Mouse (Mus musculus): ENCODE results near the gene Grin2c. TPM values are rescaled to one million over a fixed set of nuclear protein-coding genes. Genes with fewer than 3 reads are reported as not detected.

Grin2c gene
- polyA plus RNA-seq, 1 experiment from 2014 or later, result not detected

GRCm38 (mm10) chr11:115279726-115280125 lies 12.7 kb upstream of the Grin2c start:
- no peak overlapping the region for H3K9ac ChIP-seq (ENCODE audit: low read depth, low read length)
- no peak overlapping the region for H3K4me2 ChIP-seq (replicated peaks; ENCODE audit: low read depth)
- peaks cover 3% of the 10 kb centered on the region; the same call in 1 of the 2 replicates for H3K4me1 ChIP-seq (replicated peaks; ENCODE audit: control insufficient read depth, insufficient read depth, low read length)
- TF ChIP-seq CTCF (IDR thresholded peaks at IDR 0.05; ENCODE audit: low read depth), result 0 out of 2 replicates have a peak, but pooled peaks have one; percentile 9
- no peaks in the 10 kb centered on the region for H3K9me3 ChIP-seq (ENCODE audit: control insufficient read depth)
- H3K27ac ChIP-seq (ENCODE audit: low read depth, low read length), result no peak overlapping the region
- H3K36me3 ChIP-seq (ENCODE audit: control insufficient read depth, insufficient read depth), result no peaks in the 10 kb centered on the region; the same call in 1 of the 2 replicates
- H3K4me3 ChIP-seq (ENCODE audit: low read depth, low read length), result no peak overlapping the region
- WGBS, result 65% methylated on average over 1 of the region's 1 CpGs
- H3K27me3 ChIP-seq (replicated peaks; ENCODE audit: control insufficient read depth, insufficient read depth, low read length), result no peaks in the 10 kb centered on the region
- ATAC-seq, result no peak

GRCm38 (mm10) chr11:115278176-115278575 lies 11.1 kb upstream of the Grin2c start:
- H3K4me3 ChIP-seq (ENCODE audit: low read depth, low read length), result no peak overlapping the region

DNA sequence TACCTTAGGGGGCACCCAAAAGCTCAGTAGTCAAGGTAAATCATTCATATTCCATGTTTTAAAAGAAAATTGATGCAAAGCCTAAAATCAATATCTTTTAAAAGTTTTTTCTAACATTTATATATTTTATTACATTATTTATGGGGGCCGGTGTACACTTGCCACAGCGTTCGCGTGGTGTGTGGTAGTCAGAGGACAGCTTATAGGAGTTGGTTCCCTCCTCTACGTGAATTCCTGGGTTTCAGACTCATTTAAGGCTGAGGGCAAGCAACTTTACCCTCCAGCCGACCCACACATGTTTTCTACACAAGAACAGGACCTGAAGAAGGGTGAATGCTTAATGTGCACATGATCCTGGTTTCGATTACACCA lies 10.5 kb upstream of the Grin2c start:
- no peak for TF ChIP-seq CTCF (IDR thresholded peaks at IDR 0.05; ENCODE audit: low read depth)
- ATAC-seq, result no peak

More at GRCm38 (mm10) chr11:115278176-115278575, 11.1 kb upstream of the Grin2c start:
- peaks cover 3% of the 10 kb centered on the region; the same call in 1 of the 2 replicates for H3K4me1 ChIP-seq (replicated peaks; ENCODE audit: control insufficient read depth, insufficient read depth, low read length)
- TF ChIP-seq CTCF (IDR thresholded peaks at IDR 0.05; ENCODE audit: low read depth), result no peak
- 63% methylated on average over 6 of the region's 6 CpGs for WGBS
- H3K36me3 ChIP-seq (ENCODE audit: control insufficient read depth, insufficient read depth), result no peaks in the 10 kb centered on the region
- 0 out of 2 replicates have a peak overlapping the region, but pooled peaks have one; percentile 1 for H3K9ac ChIP-seq (ENCODE audit: low read depth, low read length)
- peak overlapping the region; percentile 66 for H3K4me2 ChIP-seq (replicated peaks; ENCODE audit: low read depth)
- H3K27me3 ChIP-seq (replicated peaks; ENCODE audit: control insufficient read depth, insufficient read depth, low read length), result no peaks in the 10 kb centered on the region
- H3K9me3 ChIP-seq (ENCODE audit: control insufficient read depth), result no peaks in the 10 kb centered on the region
- no peak overlapping the region for H3K27ac ChIP-seq (ENCODE audit: low read depth, low read length)
- ATAC-seq, result no peak

GRCm38 (mm10) chr11:115276780-115277603 lies 9.9 kb upstream of the Grin2c start, which contains the start of gene Fdxr:
TSS of gene Fdxr (minus strand) at chr11:115277050.
- H3K9ac ChIP-seq (ENCODE audit: low read depth, low read length), result peak within 1 kb of the TSS; percentile 54
- H3K9me3 ChIP-seq (ENCODE audit: control insufficient read depth), result no peaks in the 10 kb centered on the region
- peak within 1 kb of the TSS; percentile 96 for H3K4me2 ChIP-seq (replicated peaks; ENCODE audit: low read depth)
- H3K27ac ChIP-seq (ENCODE audit: low read depth, low read length), result peak within 1 kb of the TSS; percentile 75
- H3K4me3 ChIP-seq (ENCODE audit: low read depth, low read length), result peak within 1 kb of the TSS; percentile 60
- H3K27me3 ChIP-seq (replicated peaks; ENCODE audit: control insufficient read depth, insufficient read depth, low read length), result no peaks in the 10 kb centered on the region
- TF ChIP-seq CTCF (IDR thresholded peaks at IDR 0.05; ENCODE audit: low read depth), result peak; percentile 36
- peak; percentile 97 for ATAC-seq
- under 1% methylated on average over 42 of the region's 42 CpGs for WGBS
- H3K4me1 ChIP-seq (replicated peaks; ENCODE audit: control insufficient read depth, insufficient read depth, low read length), result peaks cover 3% of the 10 kb centered on the region; the same call in 1 of the 2 replicates
- H3K36me3 ChIP-seq (ENCODE audit: control insufficient read depth, insufficient read depth), result peaks cover 2% of the 10 kb centered on the region; the same call in 1 of the 2 replicates

More for the DNA sequence above, 10.5 kb upstream of the Grin2c start:
- H3K9me3 ChIP-seq (ENCODE audit: control insufficient read depth), result no peaks in the 10 kb centered on the region
- 17% methylated on average over 7 of the region's 7 CpGs for WGBS
- H3K4me3 ChIP-seq (ENCODE audit: low read depth, low read length), result peak overlapping the region; percentile 48
- H3K4me2 ChIP-seq (replicated peaks; ENCODE audit: low read depth), result peak overlapping the region; percentile 66
- no peaks in the 10 kb centered on the region for H3K36me3 ChIP-seq (ENCODE audit: control insufficient read depth, insufficient read depth)
- H3K27ac ChIP-seq (ENCODE audit: low read depth, low read length), result peak overlapping the region; percentile 75
- H3K4me1 ChIP-seq (replicated peaks; ENCODE audit: control insufficient read depth, insufficient read depth, low read length), result peaks cover 3% of the 10 kb centered on the region; the same call in 1 of the 2 replicates
- 0 out of 2 replicates have a peak overlapping the region, but pooled peaks have one; percentile 1 for H3K9ac ChIP-seq (ENCODE audit: low read depth, low read length)
- H3K27me3 ChIP-seq (replicated peaks; ENCODE audit: control insufficient read depth, insufficient read depth, low read length), result no peaks in the 10 kb centered on the region

GRCm38 (mm10) chr11:115275954-115276353 lies 8.9 kb upstream of the Grin2c start:
- no peak for ATAC-seq
- peak overlapping the region; percentile 60; the same call in 1 of the 2 replicates for H3K4me3 ChIP-seq (ENCODE audit: low read depth, low read length)
- WGBS, result 65% methylated on average over 3 of the region's 3 CpGs
- no peaks in the 10 kb centered on the region for H3K9me3 ChIP-seq (ENCODE audit: control insufficient read depth)
- no peak overlapping the region for H3K27ac ChIP-seq (ENCODE audit: low read depth, low read length)
- peaks cover 3% of the 10 kb centered on the region; the same call in 1 of the 2 replicates for H3K4me1 ChIP-seq (replicated peaks; ENCODE audit: control insufficient read depth, insufficient read depth, low read length)
- peak overlapping the region; percentile 96 for H3K4me2 ChIP-seq (replicated peaks; ENCODE audit: low read depth)
- no peaks in the 10 kb centered on the region for H3K27me3 ChIP-seq (replicated peaks; ENCODE audit: control insufficient read depth, insufficient read depth, low read length)
- H3K36me3 ChIP-seq (ENCODE audit: control insufficient read depth, insufficient read depth), result peaks cover 4% of the 10 kb centered on the region; the same call in 1 of the 2 replicates
- TF ChIP-seq CTCF (IDR thresholded peaks at IDR 0.05; ENCODE audit: low read depth), result no peak
- H3K9ac ChIP-seq (ENCODE audit: low read depth, low read length), result peak overlapping the region; percentile 54; the same call in 1 of the 2 replicates

- no peak overlapping the region for H3K9ac ChIP-seq (ENCODE audit: low read depth, low read length)
- no peaks in the 10 kb centered on the region for H3K9me3 ChIP-seq (ENCODE audit: control insufficient read depth)
- peak overlapping the region; percentile 96; the same call in 1 of the 2 replicates for H3K4me2 ChIP-seq (replicated peaks; ENCODE audit: low read depth)
- H3K27me3 ChIP-seq (replicated peaks; ENCODE audit: control insufficient read depth, insufficient read depth, low read length), result no peaks in the 10 kb centered on the region
- peaks cover 3% of the 10 kb centered on the region; the same call in 1 of the 2 replicates for H3K4me1 ChIP-seq (replicated peaks; ENCODE audit: control insufficient read depth, insufficient read depth, low read length)
- peaks cover 4% of the 10 kb centered on the region; the same call in 1 of the 2 replicates for H3K36me3 ChIP-seq (ENCODE audit: control insufficient read depth, insufficient read depth)
- 50% methylated on average over 6 of the region's 6 CpGs for WGBS
- no peak for ATAC-seq
- no peak for TF ChIP-seq CTCF (IDR thresholded peaks at IDR 0.05; ENCODE audit: low read depth)
- H3K27ac ChIP-seq (ENCODE audit: low read depth, low read length), result no peak overlapping the region
- H3K4me3 ChIP-seq (ENCODE audit: low read depth, low read length), result no peak overlapping the region
Measured at GRCm38 (mm10) chr11:115275509-115275908, 8.5 kb upstream of the Grin2c start.
